Mouse (Mus musculus) urinary bladder, adult 2 months (tissue): ENCODE measurements at regions not wholly inside any gene's neighbourhood (a gene's known extent, or its start where the extent isn't known, plus 50 kb on each side); places are given as distances from the start of the nearest gene placed in this dataset.

Experiments
- DNase-seq: peaks from one replicate; pipeline ENCODE4 v3.0.0; 2022; ENCODE audit warnings: low spot score

GRCm38 (mm10) chr7:144993566-144993965 is 53.8 kb upstream of the Ccnd1 start:
- DNase-seq = no peak

- DNase-seq = no peak
Observed at GRCm38 (mm10) chr7:144991760-144992159, 52.0 kb upstream of the Ccnd1 start.
